Mouse (Mus musculus) ES-Bruce4 (cell line): ENCODE data around the gene Rbm33.

ENCODE experiments used
- CTCF ChIP-seq: IDR thresholded peaks from one replicate; pipeline ENCODE4 v1.8.1; 2011; ENCODE audit warnings: low read depth, low read length
- EP300 ChIP-seq: IDR thresholded peaks from 2 replicates; pipeline ENCODE4 v1.6.1; 2011; ENCODE audit warnings: low read depth, low read length; ENCODE audit not compliant: insufficient read depth
- POLR2A ChIP-seq: IDR thresholded peaks from one replicate; pipeline ENCODE4 v1.8.1; 2011; ENCODE audit warnings: low read length; ENCODE audit not compliant: insufficient read depth

- TF ChIP-seq EP300 (no peak), POLR2A (no peak), CTCF (no peak)
These were observed 149.9 kb downstream of the Rbm33 start, which contains the start of gene Shh for GRCm38 (mm10) chr5:28466760-28467306.
